Mouse (Mus musculus) spleen, postnatal 4 days (tissue): Measurements from ENCODE around the gene Krtdap.
A peak's percentile ranks its signal among the peaks of the same experiment; 100 is the strongest.
"Not testable (repeated sequence)": the region's sequence is repeated elsewhere in the genome, so short reads cannot be mapped to it uniquely, and the experiment has no call there.

Experiments
- DNase-seq, 2 experiments: peaks; one replicate each; pipeline ENCODE4 v3.0.0; 2022; ENCODE audit warnings: low spot score in 2 of 2

The Krtdap gene

GRCm38 (mm10) chr7:30785721-30786546 is 1.8 kb upstream of the Krtdap start:
- no peak for DNase-seq

- DNase-seq = no peak
These were observed 2.4 kb downstream of the Krtdap start for GRCm38 (mm10) chr7:30790141-30790540.

GRCm38 (mm10) chr7:30791921-30792320 is 4.2 kb downstream of the Krtdap start:
- no peak for DNase-seq

GRCm38 (mm10) chr7:30794921-30795320 is 7.2 kb downstream of the Krtdap start:
- no peak for DNase-seq

- no peak for DNase-seq
These were observed 9.1 kb downstream of the Krtdap start for GRCm38 (mm10) chr7:30796790-30797189.

GRCm38 (mm10) chr7:30800653-30801052 is 13.0 kb downstream of the Krtdap start:
- DNase-seq = no peak

- no peak for DNase-seq
These were observed 15.6 kb downstream of the Krtdap start for GRCm38 (mm10) chr7:30803256-30803655.

- no peak for DNase-seq
These were observed 16.5 kb downstream of the Krtdap start for GRCm38 (mm10) chr7:30804026-30804715.

- DNase-seq = peak; percentile 68 to 93
These were observed 18.2 kb downstream of the Krtdap start for GRCm38 (mm10) chr7:30805924-30806323.

GRCm38 (mm10) chr7:30810319-30810718 is 22.6 kb downstream of the Krtdap start:
- DNase-seq = no peak

GRCm38 (mm10) chr7:30811757-30812290 is 24.1 kb downstream of the Krtdap start:
- DNase-seq = peak in 1 of 2 experiments; percentile 29

- DNase-seq = peak in 1 of 2 experiments; percentile 24
These were observed 24.7 kb downstream of the Krtdap start for GRCm38 (mm10) chr7:30812291-30812807.

GRCm38 (mm10) chr7:30820131-30820530 is 32.4 kb downstream of the Krtdap start:
- DNase-seq = no peak

- no peak for DNase-seq
These were observed 33.3 kb downstream of the Krtdap start for GRCm38 (mm10) chr7:30820854-30821445.

GRCm38 (mm10) chr7:30821532-30821931 is 33.8 kb downstream of the Krtdap start:
- DNase-seq = no peak

- no peak for DNase-seq
These were observed 36.0 kb downstream of the Krtdap start, which contains the start of gene Ffar2 for GRCm38 (mm10) chr7:30823675-30824074. Gene Ffar2 (minus strand): TSS chr7:30823775.

- no peak for DNase-seq
These were observed 36.6 kb downstream of the Krtdap start for GRCm38 (mm10) chr7:30824306-30824705.

GRCm38 (mm10) chr7:30826660-30827059 is 39.0 kb downstream of the Krtdap start:
- no peak for DNase-seq

- DNase-seq = not testable (repeated sequence)
These were observed 41.2 kb downstream of the Krtdap start for GRCm38 (mm10) chr7:30828871-30829270.

GRCm38 (mm10) chr7:30829428-30829827 is 41.7 kb downstream of the Krtdap start:
- no peak for DNase-seq

- DNase-seq = no peak
These were observed 44.6 kb downstream of the Krtdap start for GRCm38 (mm10) chr7:30832261-30832660.

GRCm38 (mm10) chr7:30832684-30833083 is 45.0 kb downstream of the Krtdap start:
- DNase-seq = not testable (repeated sequence)
